Comparison of ENCODE assay signal across 7 mouse cellular contexts in the genomic region with DNA sequence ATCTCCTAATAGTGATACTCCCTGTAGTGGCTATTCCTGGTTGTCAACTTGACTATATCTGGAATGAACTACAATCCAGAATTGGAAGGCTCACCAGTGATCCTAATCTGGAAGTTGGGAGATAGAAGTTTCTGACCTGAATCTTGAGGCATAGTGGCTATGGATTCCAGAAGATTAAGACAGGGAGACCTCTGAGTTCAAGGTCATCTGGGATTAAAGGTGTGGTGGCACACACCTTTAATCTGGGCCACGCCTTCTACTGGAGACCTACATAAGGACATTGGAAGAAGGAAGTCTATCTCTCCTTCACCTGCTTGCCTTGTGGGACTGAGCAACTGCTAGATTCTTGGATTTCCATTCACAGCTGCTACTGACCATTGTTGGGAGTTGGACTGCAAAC. TPM values are rescaled to one million over a fixed set of nuclear protein-coding genes. Genes with fewer than 3 reads are reported as not detected.
DNase-seq lines count a peak whose midpoint lies in the region; ATAC-seq and TF ChIP-seq lines count a peak whose summit lies in the region.
"Not testable (repeated sequence)": the region's sequence is repeated elsewhere in the genome, so short reads cannot be mapped to it uniquely, and the experiment has no call there.

Gene Kpna1 (plus strand): TSS at position 301 of the 400 bp plus-strand sequence.

- not testable (repeated sequence) for DNase-seq in forebrain, embryonic 14.5 days (ENCODE audit: low spot score); left cerebral cortex, adult 2 months (ENCODE audit: extremely low spot score in 1 of 2, low spot score in 2 of 2); liver, postnatal 0 days

- H3K79me2 ChIP-seq in myocyte (ENCODE audit: control insufficient read depth, insufficient read depth), result not testable (repeated sequence)

- ATAC-seq in forebrain, embryonic 14.5 days; heart, embryonic 11.5 days (replicated peaks; ENCODE audit: insufficient number of reproducible peaks, low FRiP score, low TSS enrichment); hindbrain, embryonic 16.5 days; liver, postnatal 0 days: not testable (repeated sequence)

- not testable (repeated sequence) for H3ac ChIP-seq in myocyte (ENCODE audit: control insufficient read depth, insufficient read length)

- not testable (repeated sequence) for TF ChIP-seq EP300 in liver, postnatal 0 days (IDR thresholded peaks at IDR 0.05; ENCODE audit: low read depth)

- not testable (repeated sequence) for H3K27ac ChIP-seq in bone marrow macrophage, adult 2 months (ENCODE audit: insufficient read depth, low read depth, low read length); forebrain, embryonic 14.5 days (ENCODE audit: low read depth, low read length); heart, embryonic 11.5 days (ENCODE audit: low read depth, low read length); hindbrain, embryonic 16.5 days (ENCODE audit: low read depth, low read length); left cerebral cortex, adult 2 months; liver, postnatal 0 days (ENCODE audit: low read depth)

- intact Hi-C loops in left cerebral cortex, adult 2 months (cut with DNase I), result not testable (repeated sequence)

- not testable (repeated sequence) for TF ChIP-seq CTCF in bone marrow macrophage, adult 2 months (IDR thresholded peaks at IDR 0.05; ENCODE audit: low read depth, low read length); left cerebral cortex, adult 2 months (IDR thresholded peaks at IDR 0.05); liver, postnatal 0 days (IDR thresholded peaks at IDR 0.05; ENCODE audit: low read depth)

- H3K4me1 ChIP-seq in bone marrow macrophage, adult 2 months (ENCODE audit: control insufficient read depth, insufficient read depth, low read length); forebrain, embryonic 14.5 days (ENCODE audit: control insufficient read depth, insufficient read depth, low read length); heart, embryonic 11.5 days (ENCODE audit: control insufficient read depth, insufficient read depth, low read length); hindbrain, embryonic 16.5 days (ENCODE audit: control insufficient read depth, insufficient read depth, low read depth, low read length); liver, postnatal 0 days (ENCODE audit: insufficient read depth): not testable (repeated sequence)

- not testable (repeated sequence) for H3K36me3 ChIP-seq in forebrain, embryonic 14.5 days (ENCODE audit: control insufficient read depth, insufficient read depth, low read length); heart, embryonic 11.5 days (ENCODE audit: control insufficient read depth, insufficient read depth, low read length); hindbrain, embryonic 16.5 days (ENCODE audit: control insufficient read depth, insufficient read depth, low read length); liver, postnatal 0 days (replicated peaks; ENCODE audit: insufficient read depth, low read length); myocyte (ENCODE audit: control insufficient read depth, insufficient read depth)

- not testable (repeated sequence) for H3K9ac ChIP-seq in forebrain, embryonic 14.5 days (ENCODE audit: low read length); heart, embryonic 11.5 days (ENCODE audit: low read depth, low read length); hindbrain, embryonic 16.5 days (ENCODE audit: low read depth, low read length); liver, postnatal 0 days (replicated peaks)

- TF ChIP-seq POLR2A in bone marrow macrophage, adult 2 months (IDR thresholded peaks at IDR 0.05; ENCODE audit: borderline replicate concordance, low read depth, low read length); myocyte (IDR thresholded peaks at IDR 0.05; ENCODE audit: insufficient read length, low read depth): not testable (repeated sequence)

- 92% methylated on average over 1 of the region's 1 CpGs for WGBS in forebrain, embryonic 14.5 days
- 88% methylated on average over 1 of the region's 1 CpGs for WGBS in heart, embryonic 11.5 days (ENCODE audit: insufficient replicate concordance)
- 94% methylated on average over 1 of the region's 1 CpGs for WGBS in hindbrain, embryonic 16.5 days
- WGBS in liver, postnatal 0 days (ENCODE audit: insufficient replicate concordance), result 67% methylated on average over 1 of the region's 1 CpGs

- not testable (repeated sequence) for H3K9me3 ChIP-seq in forebrain, embryonic 14.5 days (replicated peaks; ENCODE audit: control insufficient read depth, low read length); heart, embryonic 11.5 days (replicated peaks; ENCODE audit: control insufficient read depth, low read length); hindbrain, embryonic 16.5 days (ENCODE audit: control insufficient read depth, low read length); liver, postnatal 0 days (ENCODE audit: low read length)

- H3K27me3 ChIP-seq in forebrain, embryonic 14.5 days (replicated peaks; ENCODE audit: control insufficient read depth, insufficient read depth, low read length); heart, embryonic 11.5 days (ENCODE audit: control insufficient read depth, insufficient read depth, low read length); hindbrain, embryonic 16.5 days (replicated peaks; ENCODE audit: control insufficient read depth, insufficient read depth, low read length); liver, postnatal 0 days (ENCODE audit: insufficient read depth, low read length); myocyte (ENCODE audit: control insufficient read depth, insufficient read depth, insufficient read length): not testable (repeated sequence)

- not testable (repeated sequence) for H3K4me2 ChIP-seq in forebrain, embryonic 14.5 days (ENCODE audit: low read length); heart, embryonic 11.5 days; hindbrain, embryonic 16.5 days (ENCODE audit: low read length); liver, postnatal 0 days (ENCODE audit: low read depth, low read length); myocyte (ENCODE audit: low read depth)

- not testable (repeated sequence) for H3K4me3 ChIP-seq in bone marrow macrophage, adult 2 months (ENCODE audit: insufficient read depth, low read length); forebrain, embryonic 14.5 days (ENCODE audit: low read depth, low read length); heart, embryonic 11.5 days (ENCODE audit: low read depth, low read length); hindbrain, embryonic 16.5 days (ENCODE audit: low read length); left cerebral cortex, adult 2 months; liver, postnatal 0 days (ENCODE audit: low read depth, low read length); myocyte

RNA-seq across cellular contexts. Expression of gene Kpna1, which starts in this region (rescaled TPM):
- polyA plus RNA-seq in bone marrow macrophage, adult 2 months (2012; ENCODE audit: insufficient read depth, insufficient read length, missing spikeins), result 23.4 and 26.4 TPM in 2 replicates
- polyA plus RNA-seq in forebrain, embryonic 14.5 days (2014; fragmentation: Nextera tagmentation; extraction: Ambion mirVana), result 85.2 and 90.2 TPM in 2 replicates
- 49.9 and 58.1 TPM in 2 replicates for polyA plus RNA-seq in heart, embryonic 11.5 days (2014; fragmentation: Nextera tagmentation; extraction: Ambion mirVana)
- polyA plus RNA-seq in hindbrain, embryonic 16.5 days (2015; fragmentation: Nextera tagmentation; extraction: Ambion mirVana), result 64.3 and 80.6 TPM in 2 replicates
- 100 to 1,000 TPM; 132 to 157 TPM for total RNA-seq in left cerebral cortex, adult 2 months (2021)
- 14.8 and 17.6 TPM in 2 replicates for polyA plus RNA-seq in liver, postnatal 0 days (2015; fragmentation: Nextera tagmentation; extraction: Ambion mirVana)
- 14.8 TPM for polyA plus RNA-seq in myocyte (2012; fragmentation: generic; extraction: Trizol)
